Mouse (Mus musculus) embryonic facial prominence, embryonic 10.5 days (tissue): ENCODE measurements around the gene Gm20708. TPM values are rescaled to one million over a fixed set of nuclear protein-coding genes. Genes with fewer than 3 reads are reported as not detected.

Experiments used
- DNase-seq: peaks from one replicate; pipeline ENCODE4 v3.0.0-alpha.2; 2017; ENCODE audit warnings: low spot score
- H3K27ac ChIP-seq: fragments of 300-500 bp; sonication (generic); replicated peaks from 2 replicates; pipeline ENCODE4 v1.5.1; 2016; ENCODE audit warnings: mild to moderate bottlenecking
- H3K27me3 ChIP-seq: fragments of 300-500 bp; sonication (generic); replicated peaks from 2 replicates; pipeline ENCODE4 v1.6.1; 2016; ENCODE audit warnings: low read depth, mild to moderate bottlenecking; ENCODE audit not compliant: poor library complexity, severe bottlenecking
- H3K36me3 ChIP-seq: fragments of 300-500 bp; sonication (generic); replicated peaks from 2 replicates; pipeline ENCODE4 v1.6.1; 2016; ENCODE audit warnings: mild to moderate bottlenecking, moderate library complexity
- H3K4me1 ChIP-seq: fragments of 300-500 bp; sonication (generic); 2 replicates; pipeline ENCODE4 v1.6.1; 2016
- H3K4me3 ChIP-seq: fragments of 300-500 bp; sonication (generic); 2 replicates; pipeline ENCODE4 v1.5.1; 2016; ENCODE audit warnings: mild to moderate bottlenecking, moderate library complexity
- H3K9me3 ChIP-seq: fragments of 300-500 bp; sonication (generic); 2 replicates; pipeline ENCODE4 v1.6.1; 2016; ENCODE audit warnings: mild to moderate bottlenecking
- WGBS: fragments of 180-500 bp; shearing (Covaris S2); methylation state at CpG from one replicate; pipeline ENCODE4 v1.1.7; 2016; 5-methylcytosine and 5-hydroxymethylcytosine counted together
- polyA plus RNA-seq: library from polyadenylated mRNA; unstranded; fragments of >200 nt; fragmentation: Nextera tagmentation; extraction: Ambion mirVana; gene quantifications from 2 replicates; pipeline ENCODE4 v1.2.1, GENCODE M21; 2016

Gene Gm20708
- polyA plus RNA-seq, 1 experiment from 2014 or later, result 0.41 TPM

DNA sequence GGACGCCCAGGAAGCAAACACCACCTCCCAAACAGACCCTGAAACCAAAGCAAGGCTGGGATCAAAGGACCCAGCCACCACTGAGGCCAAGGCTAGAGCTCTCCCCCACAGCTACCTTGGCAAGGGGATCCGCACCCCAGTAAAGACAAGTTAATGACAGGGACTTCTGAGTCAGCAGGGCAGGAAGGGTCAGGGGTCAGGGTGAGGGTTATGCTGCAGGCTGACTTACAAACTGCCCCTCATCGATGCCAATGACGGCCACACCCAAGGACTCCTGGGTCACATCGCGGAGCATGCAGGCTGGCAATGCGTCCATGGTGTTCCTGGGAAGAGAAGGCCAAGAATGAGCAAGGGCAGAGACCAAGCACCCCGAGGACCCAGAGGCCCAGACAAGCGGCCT is 12.4 kb downstream of the Gm20708 start:
- Histone ChIP-seq H3K27me3 (no peaks in the 10 kb centered on the region), H3K9me3 (no peaks in the 10 kb centered on the region), H3K27ac (no peak overlapping the region), H3K4me3 (no peak overlapping the region), H3K36me3 (peaks cover 74% of the 10 kb centered on the region), H3K4me1 (peaks cover 49% of the 10 kb centered on the region)
- no peak for DNase-seq
- 87% methylated on average over 9 of the region's 9 CpGs for WGBS

DNA sequence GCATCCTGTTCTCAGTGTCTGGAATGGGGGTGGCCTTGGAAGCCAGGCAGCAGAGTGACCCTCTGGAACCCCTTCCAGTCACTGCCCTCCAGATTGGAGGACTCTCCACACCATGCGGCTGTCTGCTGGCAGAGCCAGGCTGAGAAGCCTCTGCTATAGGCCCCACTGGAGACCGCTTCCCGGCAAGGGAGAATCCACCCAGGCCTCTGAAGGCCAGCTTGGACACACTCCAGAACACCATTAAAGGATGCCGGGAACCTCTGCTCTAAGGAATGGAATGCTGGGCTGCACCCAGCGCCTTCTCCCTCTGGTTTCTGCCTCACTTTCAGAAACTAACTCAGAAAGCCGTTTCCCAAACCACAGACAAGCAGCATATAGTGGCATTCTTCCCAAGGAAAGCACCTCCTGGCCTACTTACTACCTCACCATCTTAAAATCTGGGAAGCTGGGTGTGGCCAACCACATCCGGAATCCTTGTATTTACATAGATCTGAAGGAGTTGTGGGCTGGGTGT is 13.3 kb downstream of the Gm20708 start:
- H3K9me3 ChIP-seq, result no peaks in the 10 kb centered on the region
- 97% methylated on average over 7 of the region's 7 CpGs for WGBS
- H3K27me3 ChIP-seq, result no peaks in the 10 kb centered on the region
- H3K27ac ChIP-seq, result no peak overlapping the region
- DNase-seq, result no peak
- H3K4me1 ChIP-seq, result peaks cover 58% of the 10 kb centered on the region
- H3K4me3 ChIP-seq, result no peak overlapping the region
- H3K36me3 ChIP-seq, result peaks cover 65% of the 10 kb centered on the region

DNA sequence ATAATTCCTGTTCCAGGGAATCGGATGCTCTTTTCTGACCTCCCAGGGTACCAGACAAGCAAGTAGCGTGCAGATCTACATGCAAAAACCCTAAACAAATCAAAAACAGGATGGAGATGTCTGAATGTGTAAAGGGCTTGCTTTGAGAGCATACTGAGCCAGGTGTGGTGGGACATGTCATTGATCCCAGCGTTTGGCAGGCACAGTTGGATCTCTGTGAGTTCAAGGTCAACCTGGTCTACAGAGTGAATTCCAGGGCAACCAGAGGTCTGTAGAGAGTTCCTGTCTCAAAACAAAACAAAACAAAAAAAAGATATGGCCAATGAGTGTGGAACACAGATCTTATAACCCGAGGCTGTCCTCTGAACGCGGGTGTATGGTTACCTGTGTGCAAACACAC is 13.9 kb downstream of the Gm20708 start:
- 92% methylated on average over 6 of the region's 6 CpGs for WGBS
- H3K9me3 ChIP-seq, result no peaks in the 10 kb centered on the region
- no peak overlapping the region for H3K27ac ChIP-seq
- H3K4me3 ChIP-seq, result no peak overlapping the region; the same call in 1 of the 2 replicates
- H3K4me1 ChIP-seq, result peaks cover 62% of the 10 kb centered on the region
- no peaks in the 10 kb centered on the region for H3K27me3 ChIP-seq
- no peak for DNase-seq
- H3K36me3 ChIP-seq, result peaks cover 59% of the 10 kb centered on the region

DNA sequence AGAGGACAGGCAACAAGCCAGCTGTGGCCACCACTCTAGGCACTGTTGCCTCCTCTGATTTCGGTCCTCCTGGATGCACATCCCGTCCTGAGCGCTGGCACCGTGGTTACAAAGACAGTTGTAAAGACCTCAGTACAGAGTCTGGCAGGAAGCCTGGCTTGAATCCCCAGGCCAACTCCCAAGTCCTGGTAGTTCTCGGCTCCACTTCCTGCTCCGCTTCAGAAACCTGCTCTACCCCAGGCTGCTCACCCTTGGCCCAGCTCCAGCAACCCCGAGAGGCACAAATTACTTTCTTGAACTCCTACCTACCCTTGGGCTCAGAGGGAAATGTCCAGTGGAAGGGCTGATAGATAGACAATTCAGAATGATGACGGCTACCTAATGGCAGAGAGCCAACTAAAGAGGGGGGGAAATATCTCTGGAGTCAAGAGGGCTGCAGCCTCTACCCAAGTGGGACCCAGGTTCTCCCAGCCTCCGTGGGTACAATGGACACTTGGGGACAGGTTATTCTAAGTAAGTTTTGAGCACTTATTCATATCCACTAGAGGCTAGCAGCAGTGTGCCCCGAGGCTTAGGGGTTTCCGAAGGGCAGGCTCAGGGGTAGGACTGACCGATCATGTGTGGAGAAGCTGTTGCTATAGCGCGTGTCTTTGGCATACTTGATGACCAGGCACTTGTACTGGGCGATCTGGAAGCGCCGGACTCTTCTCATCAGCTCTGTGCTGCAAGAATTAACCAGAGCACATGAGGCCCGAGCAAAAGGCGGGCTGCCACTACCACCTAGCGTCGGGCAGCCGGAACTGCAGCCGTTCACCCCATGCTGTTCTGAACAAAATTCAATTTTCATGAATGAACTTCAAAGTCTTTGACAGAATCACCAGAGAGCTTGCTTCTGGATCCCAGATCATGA is 14.8 kb downstream of the Gm20708 start:
- Histone ChIP-seq H3K9me3 (no peaks in the 10 kb centered on the region), H3K27me3 (no peaks in the 10 kb centered on the region), H3K27ac (peak overlapping the region; percentile 97), H3K36me3 (peaks cover 50% of the 10 kb centered on the region), H3K4me1 (peaks cover 67% of the 10 kb centered on the region), H3K4me3 (peak overlapping the region; percentile 85)
- 30% methylated on average over 23 of the region's 23 CpGs for WGBS
- peak; percentile 88 for DNase-seq

DNA sequence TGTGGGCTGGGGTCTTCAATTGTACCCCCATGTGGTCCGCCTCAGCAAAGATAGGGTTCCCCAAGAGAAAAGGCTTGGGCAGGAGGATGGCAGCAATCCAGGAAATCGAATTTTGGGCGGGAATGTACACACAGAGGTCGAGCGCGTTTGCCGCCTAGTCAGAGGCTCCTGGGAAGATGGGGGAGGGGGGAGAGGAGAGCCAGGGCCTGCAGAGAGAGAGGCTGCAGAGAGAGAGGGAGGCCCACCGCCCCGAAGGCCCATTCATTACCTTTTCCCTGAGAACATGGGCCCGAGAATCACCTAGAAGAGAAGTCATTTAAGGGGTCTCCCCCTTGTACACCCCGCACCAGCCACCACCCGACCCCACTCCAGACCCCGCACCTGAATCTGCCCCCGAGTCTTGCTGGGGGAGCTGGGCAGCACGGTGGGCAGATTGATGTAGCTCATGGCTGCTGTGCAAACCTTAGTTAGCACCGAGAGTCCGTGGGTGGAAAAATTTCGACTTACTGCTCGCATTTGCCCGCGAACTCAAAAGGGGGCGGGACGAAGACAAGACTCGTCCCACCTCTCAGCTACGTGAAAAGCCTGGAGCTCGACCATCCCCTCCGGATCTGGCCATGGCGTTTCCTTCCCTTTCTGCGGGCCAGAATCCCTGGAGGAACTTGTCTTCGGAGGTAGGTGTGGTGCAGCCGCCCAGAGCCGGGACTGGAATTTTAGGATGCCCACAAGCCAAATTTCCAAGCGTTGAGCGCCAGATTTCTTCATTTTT is 16.0 kb downstream of the Gm20708 start, which contains the start of the genes Afmid and Tk1:
Afmid (plus strand) TSS at position 592 of the 769 bp plus-strand sequence.
Tk1 (minus strand) TSS at position 760 of the 769 bp plus-strand sequence.
- Histone ChIP-seq H3K4me1 (peaks cover 64% of the 10 kb centered on the region), H3K27me3 (no peaks in the 10 kb centered on the region)

DNA sequence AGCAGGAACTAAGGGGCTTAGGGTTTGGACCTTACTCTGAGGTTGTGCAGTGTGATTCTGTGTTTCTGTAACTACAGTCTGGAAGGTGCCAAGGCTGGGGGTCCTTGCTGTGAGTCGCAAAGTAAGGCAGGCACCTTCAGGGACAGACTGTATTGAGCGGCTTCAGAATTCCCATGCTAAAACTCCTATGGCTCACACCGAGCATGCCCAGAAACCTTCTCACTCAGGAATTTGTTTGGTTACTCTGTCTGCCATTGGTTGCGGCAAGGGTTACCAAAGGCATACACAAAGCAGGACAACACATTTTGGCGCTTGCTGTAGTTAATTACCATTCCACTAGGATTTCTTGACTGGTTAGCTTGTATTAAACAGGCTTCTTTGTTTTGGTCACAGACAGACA is 16.7 kb downstream of the Gm20708 start:
- H3K27ac ChIP-seq, result peak overlapping the region; percentile 97
- 10% methylated on average over 5 of the region's 5 CpGs for WGBS
- H3K9me3 ChIP-seq, result no peaks in the 10 kb centered on the region
- H3K27me3 ChIP-seq, result no peaks in the 10 kb centered on the region
- DNase-seq, result peak; percentile 58
- H3K4me3 ChIP-seq, result peak overlapping the region; percentile 85
- peaks cover 31% of the 10 kb centered on the region for H3K36me3 ChIP-seq
- peaks cover 64% of the 10 kb centered on the region for H3K4me1 ChIP-seq

More for the DNA sequence above, 16.0 kb downstream of the Gm20708 start, which contains the start of the genes Afmid and Tk1:
- peak within 1 kb of the TSS; percentile 97 for H3K27ac ChIP-seq
- H3K9me3 ChIP-seq, result no peaks in the 10 kb centered on the region
- peak; percentile 91 for DNase-seq
- WGBS, result under 1% methylated on average over 34 of the region's 34 CpGs
- H3K4me3 ChIP-seq, result peak within 1 kb of the TSS; percentile 85
- peaks cover 37% of the 10 kb centered on the region for H3K36me3 ChIP-seq

DNA sequence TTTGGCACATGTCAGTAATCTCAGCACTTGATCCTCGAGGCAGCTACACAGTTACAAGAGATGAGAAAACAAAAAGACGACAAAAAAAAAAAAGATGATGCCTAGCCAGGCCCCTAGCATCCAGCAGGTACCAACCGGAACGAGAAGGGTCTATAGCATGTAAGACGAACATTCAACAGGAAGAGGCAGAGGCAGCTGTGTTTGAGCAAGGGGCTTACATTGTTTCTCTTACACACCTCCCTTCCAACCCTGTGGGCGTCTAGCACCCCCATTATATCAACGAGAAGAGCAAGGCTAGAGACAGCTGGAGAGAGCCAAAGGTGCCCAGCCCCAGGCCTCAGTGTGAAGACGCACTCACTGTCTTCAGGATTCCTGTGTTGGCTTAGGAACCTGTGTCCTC is 17.4 kb downstream of the Gm20708 start:
- no peaks in the 10 kb centered on the region for H3K27me3 ChIP-seq
- peak overlapping the region; percentile 97; the same call in 1 of the 2 replicates for H3K27ac ChIP-seq
- H3K9me3 ChIP-seq, result no peaks in the 10 kb centered on the region
- DNase-seq, result no peak
- 74% methylated on average over 8 of the region's 8 CpGs for WGBS
- H3K36me3 ChIP-seq, result peaks cover 24% of the 10 kb centered on the region
- H3K4me1 ChIP-seq, result peaks cover 66% of the 10 kb centered on the region
- no peak overlapping the region for H3K4me3 ChIP-seq

DNA sequence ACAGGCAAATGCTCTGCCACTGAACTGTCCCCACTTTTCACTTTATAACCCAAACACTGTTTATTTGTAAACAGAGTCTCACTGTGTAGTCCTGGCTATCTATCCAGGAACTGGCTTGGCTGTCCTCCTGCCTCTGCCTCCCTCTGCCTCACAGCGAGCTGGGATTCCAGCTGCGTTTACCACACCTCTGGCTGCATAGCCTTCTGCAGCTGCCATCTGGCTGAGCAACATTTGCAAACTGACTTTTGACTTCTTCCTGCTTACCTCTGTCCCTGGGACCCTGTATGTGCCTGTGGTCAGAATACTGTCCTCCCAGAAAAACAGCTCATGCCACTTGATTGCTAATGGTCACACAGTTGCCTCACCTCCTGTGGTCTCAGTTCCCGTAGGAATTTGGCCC is 17.9 kb downstream of the Gm20708 start:
- no peak for DNase-seq
- WGBS, result 77% methylated on average over 3 of the region's 3 CpGs
- H3K9me3 ChIP-seq, result no peaks in the 10 kb centered on the region
- H3K27me3 ChIP-seq, result no peaks in the 10 kb centered on the region
- H3K27ac ChIP-seq, result no peak overlapping the region
- H3K4me1 ChIP-seq, result peaks cover 69% of the 10 kb centered on the region
- H3K4me3 ChIP-seq, result no peak overlapping the region
- H3K36me3 ChIP-seq, result peaks cover 19% of the 10 kb centered on the region

DNA sequence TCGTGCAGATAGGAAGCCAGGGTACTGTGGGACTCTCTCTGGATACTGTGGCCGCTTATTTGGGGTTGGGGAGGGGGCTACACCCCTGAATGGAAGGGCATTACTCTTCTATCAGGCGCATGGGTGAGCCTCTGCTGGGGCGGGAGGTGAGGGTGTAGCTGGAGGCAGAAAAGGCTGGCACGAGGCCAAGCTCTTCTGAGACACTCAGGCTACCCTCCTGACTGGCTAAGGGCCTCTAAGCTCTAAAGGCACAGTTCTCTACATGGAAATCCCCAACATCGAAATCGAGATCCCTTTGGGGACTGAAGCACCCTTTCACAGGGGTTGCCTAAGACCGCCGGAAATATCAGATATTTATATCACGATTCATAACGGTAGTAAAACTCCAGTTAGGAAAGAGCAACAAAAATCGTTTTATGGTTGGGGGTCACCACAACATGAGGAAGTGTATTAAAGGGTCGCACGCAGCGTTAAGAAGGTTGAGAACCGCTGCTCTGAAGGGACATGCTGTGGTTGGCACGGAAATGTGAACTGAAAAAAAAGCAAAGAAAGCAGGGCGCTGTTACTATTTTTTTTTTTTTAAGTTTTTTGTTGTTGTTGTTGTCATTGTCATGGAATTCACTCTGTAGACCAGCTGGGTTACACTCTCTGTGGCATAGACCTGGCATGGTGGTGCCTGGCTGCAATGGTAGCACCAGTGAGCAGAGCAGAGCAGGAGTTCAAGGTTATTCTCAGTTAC is 18.9 kb downstream of the Gm20708 start:
- Histone ChIP-seq H3K27ac (0 out of 2 replicates have a peak overlapping the region, but pooled peaks have one; percentile 25), H3K9me3 (no peaks in the 10 kb centered on the region), H3K36me3 (peaks cover 9% of the 10 kb centered on the region), H3K4me1 (peaks cover 64% of the 10 kb centered on the region), H3K4me3 (no peak overlapping the region), H3K27me3 (no peaks in the 10 kb centered on the region)
- 88% methylated on average over 18 of the region's 18 CpGs for WGBS
- no peak for DNase-seq

DNA sequence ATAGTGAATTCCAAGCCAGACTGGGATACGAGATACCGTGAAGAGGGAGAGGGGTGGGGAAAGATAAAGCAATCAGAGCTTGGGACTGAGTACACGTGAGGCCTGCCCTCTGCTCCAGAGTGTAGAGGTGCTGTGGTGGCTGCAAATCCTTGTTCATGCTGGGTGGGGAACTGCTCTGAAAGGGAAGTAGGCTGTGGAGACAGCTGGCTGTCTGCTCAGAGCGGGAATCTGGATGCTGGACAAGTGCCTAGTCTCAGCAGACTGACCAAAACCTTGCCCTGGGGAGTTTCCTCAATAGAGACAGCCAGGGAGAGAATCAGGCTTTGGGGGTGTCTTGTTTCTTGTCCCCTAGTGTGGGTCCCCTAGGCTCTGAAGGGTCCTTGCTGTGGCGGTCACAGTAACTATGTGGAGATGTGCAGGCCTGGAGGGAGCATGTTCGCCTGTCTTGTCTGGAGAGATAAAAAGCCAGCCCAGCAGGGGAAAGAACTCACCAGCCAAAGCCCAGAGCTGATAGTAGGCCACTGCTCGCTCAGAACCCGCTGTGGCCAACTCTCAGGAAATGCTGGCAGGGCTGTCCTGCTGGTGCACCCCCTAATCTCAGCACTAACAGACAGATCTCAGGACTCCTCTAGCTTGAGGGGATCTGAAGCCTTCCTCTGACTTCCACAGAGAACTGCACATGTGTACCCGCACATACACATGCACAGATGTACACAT is 19.6 kb downstream of the Gm20708 start:
- Histone ChIP-seq H3K4me3 (no peak overlapping the region), H3K36me3 (peaks cover 2% of the 10 kb centered on the region), H3K27me3 (no peaks in the 10 kb centered on the region), H3K4me1 (peaks cover 58% of the 10 kb centered on the region), H3K9me3 (no peaks in the 10 kb centered on the region), H3K27ac (no peak overlapping the region)
- 59% methylated on average over 9 of the region's 9 CpGs for WGBS
- DNase-seq, result no peak

DNA sequence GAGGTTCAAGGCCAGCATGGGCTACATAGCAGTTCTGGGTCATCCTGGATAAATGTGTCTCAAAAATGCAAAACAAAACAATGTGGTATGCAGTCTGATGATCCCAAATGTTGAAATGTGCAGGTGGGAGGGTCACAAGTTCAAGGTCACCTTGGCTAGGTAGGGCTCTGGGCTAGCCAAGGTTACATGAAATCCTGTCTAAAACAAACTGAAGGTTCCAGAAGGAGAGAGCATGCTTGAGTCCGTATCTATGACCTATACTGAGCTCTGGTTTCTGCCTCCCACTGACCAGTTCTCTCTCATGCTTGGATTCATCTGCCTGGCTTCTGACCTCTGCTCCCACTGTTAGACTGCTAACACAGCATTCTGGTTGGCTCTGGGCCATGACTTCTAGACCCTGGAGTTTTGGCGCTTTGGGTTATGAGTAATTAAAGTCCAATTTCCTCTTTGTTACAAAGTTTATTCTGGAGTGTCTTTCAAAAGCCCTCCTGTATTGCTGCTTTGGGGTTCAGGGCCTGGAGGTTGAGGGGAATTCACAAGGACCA is 20.3 kb downstream of the Gm20708 start:
- Histone ChIP-seq H3K36me3 (no peaks in the 10 kb centered on the region), H3K4me1 (peaks cover 51% of the 10 kb centered on the region), H3K27me3 (no peaks in the 10 kb centered on the region), H3K27ac (no peak overlapping the region), H3K9me3 (no peaks in the 10 kb centered on the region), H3K4me3 (no peak overlapping the region)
- 85% methylated on average over 2 of the region's 2 CpGs for WGBS
- no peak for DNase-seq
